Mouse (Mus musculus): Measurements from ENCODE around the gene Iqschfp. TPM values are rescaled to one million over a fixed set of nuclear protein-coding genes. Genes with fewer than 3 reads are reported as not detected.

Iqschfp gene
- total and polyA plus RNA-seq, 2 experiments from 2014 or later, result not detected

DNA sequence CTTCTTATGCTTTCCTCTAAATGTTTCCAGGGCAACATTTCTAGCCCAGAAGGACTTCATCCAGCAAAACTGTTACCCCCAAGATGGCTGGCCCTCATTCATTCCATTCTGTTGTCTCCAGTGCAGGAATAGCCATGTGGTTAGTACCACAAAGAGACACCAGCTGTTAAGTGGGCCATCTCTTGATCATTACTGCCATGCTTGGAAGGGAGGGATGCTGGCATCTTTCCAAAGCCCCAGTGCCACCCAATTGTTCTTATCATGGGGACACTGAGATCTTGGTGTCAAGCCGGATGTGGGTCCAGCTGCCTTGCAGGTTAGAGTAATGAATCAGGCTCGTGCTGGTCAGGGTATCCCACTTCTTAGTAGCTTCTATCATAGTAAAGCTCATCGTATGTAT is 729.9 kb downstream of the Iqschfp start:
- H3K27me3 ChIP-seq (ENCODE audit: control insufficient read depth, insufficient read depth, low read length), result no peaks in the 10 kb centered on the region
- no peak for DNase-seq (ENCODE audit: low spot score)
- no peak for TF ChIP-seq CTCF (IDR thresholded peaks at IDR 0.05; ENCODE audit: low read depth)
- no peak for TF ChIP-seq EP300 (IDR thresholded peaks at IDR 0.05; ENCODE audit: low read depth)
- ATAC-seq (ENCODE audit: insufficient read depth, low read depth), result no peak
- no peak overlapping the region for H3K4me3 ChIP-seq (ENCODE audit: low read depth, low read length)
- no peaks in the 10 kb centered on the region for H3K9me3 ChIP-seq (replicated peaks; ENCODE audit: control insufficient read depth, low read length)
- H3K9ac ChIP-seq (replicated peaks; ENCODE audit: low read depth, low read length), result no peak overlapping the region
- no peaks in the 10 kb centered on the region for H3K4me1 ChIP-seq (ENCODE audit: control insufficient read depth, insufficient read depth)
- 81% methylated on average over 3 of the region's 3 CpGs for WGBS
- no peak overlapping the region for H3K4me2 ChIP-seq (ENCODE audit: low read depth, low read length)
- peaks cover 73% of the 10 kb centered on the region for H3K36me3 ChIP-seq (replicated peaks; ENCODE audit: control insufficient read depth, insufficient read depth, low read length)
- no peak overlapping the region for H3K27ac ChIP-seq (ENCODE audit: low read depth)

DNA sequence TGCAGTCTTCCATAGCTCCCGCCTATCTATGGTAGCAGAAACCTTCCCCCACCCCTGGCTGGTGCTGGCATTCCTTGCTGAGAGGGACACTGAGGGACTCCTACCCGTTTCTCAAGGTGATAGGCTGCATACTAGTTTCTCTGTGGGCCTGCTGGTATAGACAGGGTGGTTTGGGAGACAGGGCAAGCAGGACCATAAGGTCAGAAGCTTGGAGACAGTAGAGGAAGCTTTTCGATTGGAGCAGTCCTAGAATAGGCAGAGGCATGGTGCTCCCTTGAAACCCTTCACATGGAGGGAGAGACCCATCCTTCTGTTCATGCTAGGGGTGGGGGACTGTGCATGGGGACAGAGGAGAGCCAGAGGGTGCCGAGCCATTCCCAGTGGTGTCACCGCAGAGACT is 731.0 kb downstream of the Iqschfp start:
- Histone ChIP-seq H3K27me3 (ENCODE audit: control insufficient read depth, insufficient read depth, low read length) (no peaks in the 10 kb centered on the region), H3K4me1 (ENCODE audit: control insufficient read depth, insufficient read depth) (no peaks in the 10 kb centered on the region), H3K9ac (replicated peaks; ENCODE audit: low read depth, low read length) (no peak overlapping the region), H3K36me3 (replicated peaks; ENCODE audit: control insufficient read depth, insufficient read depth, low read length) (peaks cover 63% of the 10 kb centered on the region), H3K27ac (ENCODE audit: low read depth) (no peak overlapping the region), H3K9me3 (replicated peaks; ENCODE audit: control insufficient read depth, low read length) (no peaks in the 10 kb centered on the region), H3K4me2 (ENCODE audit: low read depth, low read length) (no peak overlapping the region), H3K4me3 (ENCODE audit: low read depth, low read length) (no peak overlapping the region)
- DNase-seq (ENCODE audit: low spot score), result no peak
- WGBS, result 79% methylated on average over 5 of the region's 5 CpGs
- TF ChIP-seq CTCF (IDR thresholded peaks at IDR 0.05; ENCODE audit: low read depth) (no peak), EP300 (IDR thresholded peaks at IDR 0.05; ENCODE audit: low read depth) (no peak)
- ATAC-seq (ENCODE audit: insufficient read depth, low read depth), result no peak

DNA sequence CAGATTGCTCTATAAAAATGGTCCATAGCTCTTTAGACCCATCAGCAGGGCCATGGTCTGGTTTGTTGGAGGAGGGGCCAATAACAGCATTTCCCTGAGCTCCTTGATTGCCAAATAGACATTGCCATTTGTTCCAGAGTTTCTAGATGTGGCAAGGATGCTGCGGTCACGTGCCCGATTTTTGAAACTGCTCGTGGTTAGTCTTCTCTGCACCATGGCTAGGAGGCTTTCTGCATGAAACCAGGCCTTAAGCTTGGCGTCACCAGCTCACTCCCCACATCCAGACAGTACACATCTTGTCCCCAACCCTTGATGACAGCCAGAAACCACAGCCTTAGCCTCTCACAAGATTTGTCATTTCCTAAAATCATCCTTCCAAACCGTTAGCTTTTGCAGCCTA is 732.4 kb downstream of the Iqschfp start:
- Histone ChIP-seq H3K27ac (ENCODE audit: low read depth) (no peak overlapping the region), H3K4me3 (ENCODE audit: low read depth, low read length) (no peak overlapping the region), H3K4me1 (ENCODE audit: control insufficient read depth, insufficient read depth) (no peaks in the 10 kb centered on the region), H3K4me2 (ENCODE audit: low read depth, low read length) (no peak overlapping the region), H3K36me3 (replicated peaks; ENCODE audit: control insufficient read depth, insufficient read depth, low read length) (peaks cover 49% of the 10 kb centered on the region), H3K9me3 (replicated peaks; ENCODE audit: control insufficient read depth, low read length) (no peaks in the 10 kb centered on the region), H3K27me3 (ENCODE audit: control insufficient read depth, insufficient read depth, low read length) (no peaks in the 10 kb centered on the region), H3K9ac (replicated peaks; ENCODE audit: low read depth, low read length) (no peak overlapping the region)
- DNase-seq (ENCODE audit: low spot score) (no peak), ATAC-seq (ENCODE audit: insufficient read depth, low read depth) (no peak)
- 83% methylated on average over 6 of the region's 6 CpGs for WGBS
- no peak for TF ChIP-seq EP300 (IDR thresholded peaks at IDR 0.05; ENCODE audit: low read depth)
- no peak for TF ChIP-seq CTCF (IDR thresholded peaks at IDR 0.05; ENCODE audit: low read depth)

DNA sequence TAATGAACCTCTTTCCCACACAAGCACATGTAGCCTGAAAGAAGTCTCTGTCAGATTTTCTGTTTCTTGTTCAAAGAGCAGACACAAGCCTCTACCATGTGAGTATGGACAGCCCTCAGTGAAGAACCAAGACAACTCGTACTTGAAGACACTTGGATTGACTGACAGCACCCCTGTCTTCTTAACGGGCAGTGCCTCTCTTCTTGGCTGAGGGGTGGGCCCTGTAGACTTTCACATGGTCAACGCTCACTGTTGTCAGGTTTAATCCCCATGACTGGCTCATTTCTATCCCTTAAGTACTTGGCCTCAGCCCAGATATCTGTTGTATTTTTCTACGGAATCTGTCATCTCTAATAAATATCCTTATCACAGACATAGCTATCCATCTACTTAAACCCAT is 738.2 kb downstream of the Iqschfp start:
- no peak overlapping the region for H3K4me3 ChIP-seq (ENCODE audit: low read depth, low read length)

DNA sequence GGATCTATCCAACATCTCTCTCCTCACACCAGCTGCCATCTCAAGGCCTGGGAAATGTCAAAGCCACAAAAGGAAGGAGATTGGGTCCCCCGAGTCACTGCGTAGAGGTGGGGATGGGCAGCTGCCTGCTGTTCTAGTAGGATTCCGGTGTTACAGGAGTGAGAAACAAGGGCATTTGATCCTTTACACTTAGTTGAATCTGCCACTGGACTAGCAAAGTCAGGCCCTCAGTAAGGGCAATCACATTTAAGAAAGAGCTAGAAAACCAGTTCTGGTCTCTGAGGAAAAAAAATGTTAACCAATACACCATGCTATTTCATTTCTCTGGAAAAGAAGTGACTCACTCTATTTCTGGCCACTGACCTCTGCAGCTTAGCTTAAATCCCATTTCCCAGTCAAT is 738.8 kb downstream of the Iqschfp start:
- TF ChIP-seq EP300 (IDR thresholded peaks at IDR 0.05; ENCODE audit: low read depth), result no peak
- no peak for TF ChIP-seq CTCF (IDR thresholded peaks at IDR 0.05; ENCODE audit: low read depth)
- DNase-seq (ENCODE audit: low spot score) (no peak), ATAC-seq (ENCODE audit: insufficient read depth, low read depth) (no peak)
- H3K4me3 ChIP-seq (ENCODE audit: low read depth, low read length), result no peak overlapping the region
- no peaks in the 10 kb centered on the region for H3K27me3 ChIP-seq (ENCODE audit: control insufficient read depth, insufficient read depth, low read length)
- WGBS, result 44% methylated on average over 3 of the region's 3 CpGs
- H3K36me3 ChIP-seq (replicated peaks; ENCODE audit: control insufficient read depth, insufficient read depth, low read length), result peaks cover 11% of the 10 kb centered on the region
- no peak overlapping the region for H3K27ac ChIP-seq (ENCODE audit: low read depth)
- no peaks in the 10 kb centered on the region for H3K9me3 ChIP-seq (replicated peaks; ENCODE audit: control insufficient read depth, low read length)
- H3K9ac ChIP-seq (replicated peaks; ENCODE audit: low read depth, low read length), result no peak overlapping the region
- H3K4me1 ChIP-seq (ENCODE audit: control insufficient read depth, insufficient read depth), result no peaks in the 10 kb centered on the region; the same call in 1 of the 2 replicates
- no peak overlapping the region for H3K4me2 ChIP-seq (ENCODE audit: low read depth, low read length)

More for the DNA sequence above, 738.2 kb downstream of the Iqschfp start:
- Histone ChIP-seq H3K4me2 (ENCODE audit: low read depth, low read length) (no peak overlapping the region), H3K4me1 (ENCODE audit: control insufficient read depth, insufficient read depth) (no peaks in the 10 kb centered on the region; the same call in 1 of the 2 replicates), H3K27me3 (ENCODE audit: control insufficient read depth, insufficient read depth, low read length) (no peaks in the 10 kb centered on the region), H3K9me3 (replicated peaks; ENCODE audit: control insufficient read depth, low read length) (no peaks in the 10 kb centered on the region), H3K36me3 (replicated peaks; ENCODE audit: control insufficient read depth, insufficient read depth, low read length) (peaks cover 17% of the 10 kb centered on the region), H3K27ac (ENCODE audit: low read depth) (no peak overlapping the region), H3K9ac (replicated peaks; ENCODE audit: low read depth, low read length) (no peak overlapping the region)
- no peak for DNase-seq (ENCODE audit: low spot score)
- WGBS, result 61% methylated on average over 4 of the region's 4 CpGs
- no peak for ATAC-seq (ENCODE audit: insufficient read depth, low read depth)
- TF ChIP-seq EP300 (IDR thresholded peaks at IDR 0.05; ENCODE audit: low read depth) (no peak), CTCF (IDR thresholded peaks at IDR 0.05; ENCODE audit: low read depth) (no peak)

DNA sequence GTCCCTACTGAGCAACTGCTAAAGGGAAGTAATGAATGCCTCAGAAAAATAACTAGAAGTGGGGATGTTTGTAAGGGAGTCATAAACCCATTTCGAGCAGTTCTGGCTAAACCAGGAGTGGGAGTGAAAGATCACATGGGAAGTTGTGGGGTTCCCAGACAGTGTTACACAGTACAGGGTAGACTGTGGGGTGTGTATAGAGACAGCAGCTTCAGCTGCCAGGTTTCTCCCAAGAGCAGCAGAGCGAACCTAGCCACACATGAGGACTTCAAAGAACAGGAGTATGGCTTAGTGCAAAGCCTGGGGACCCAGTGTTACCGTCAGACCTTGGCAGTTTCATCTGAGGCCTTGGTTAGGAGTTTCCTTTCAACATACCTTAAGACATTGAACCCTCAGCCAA is 740.7 kb downstream of the Iqschfp start:
- no peak overlapping the region for H3K4me2 ChIP-seq (ENCODE audit: low read depth, low read length)
- no peaks in the 10 kb centered on the region; the same call in 1 of the 2 replicates for H3K4me1 ChIP-seq (ENCODE audit: control insufficient read depth, insufficient read depth)
- TF ChIP-seq EP300 (IDR thresholded peaks at IDR 0.05; ENCODE audit: low read depth) (no peak), CTCF (IDR thresholded peaks at IDR 0.05; ENCODE audit: low read depth) (no peak)
- H3K36me3 ChIP-seq (replicated peaks; ENCODE audit: control insufficient read depth, insufficient read depth, low read length), result no peaks in the 10 kb centered on the region; the same call in 1 of the 2 replicates
- no peak for DNase-seq (ENCODE audit: low spot score)
- no peak overlapping the region for H3K4me3 ChIP-seq (ENCODE audit: low read depth, low read length)
- no peaks in the 10 kb centered on the region for H3K27me3 ChIP-seq (ENCODE audit: control insufficient read depth, insufficient read depth, low read length)
- H3K27ac ChIP-seq (ENCODE audit: low read depth), result no peak overlapping the region
- no peak overlapping the region for H3K9ac ChIP-seq (replicated peaks; ENCODE audit: low read depth, low read length)
- ATAC-seq (ENCODE audit: insufficient read depth, low read depth), result no peak
- WGBS, result 77% methylated on average over 3 of the region's 3 CpGs
- no peaks in the 10 kb centered on the region for H3K9me3 ChIP-seq (replicated peaks; ENCODE audit: control insufficient read depth, low read length)
